13 mouse cellular contexts compared by ENCODE assay signal in genomic region chr11:116648976-116649375, GRCm38 (mm10). TPM values are rescaled to one million over a fixed set of nuclear protein-coding genes. Genes with fewer than 3 reads are reported as not detected.
DNase-seq lines count a peak whose midpoint lies in the region; ATAC-seq and TF ChIP-seq lines count a peak whose summit lies in the region.
"Had no signal": no experiment of that assay in that cellular context is flagged by ENCODE, and none has a peak within 500 bp of the region (broad histone marks: within the 10 kb centered on the region; RNA-seq: fewer than 3 reads in every experiment).

No protein-coding gene starts in this region.

- H3K9ac ChIP-seq in intestine, embryonic 16.5 days (ENCODE audit: low read depth, low read length), result 0 out of 2 replicates have a peak overlapping the region, but pooled peaks have one; percentile 12

- no peaks in the 10 kb centered on the region for H3K36me3 ChIP-seq in kidney, adult 2 months (ENCODE audit: control insufficient read depth, insufficient read depth, low read length)
- H3K36me3 ChIP-seq in testis, adult 2 months (ENCODE audit: control insufficient read depth, insufficient read depth, low read length), result no peaks in the 10 kb centered on the region
- H3K36me3 ChIP-seq in intestine, embryonic 16.5 days (ENCODE audit: control insufficient read depth, insufficient read depth, low read length), result no peaks in the 10 kb centered on the region

- H3K4me1 ChIP-seq in kidney, adult 2 months (ENCODE audit: control insufficient read depth, insufficient read depth, low read length), result no peaks in the 10 kb centered on the region
- H3K4me1 ChIP-seq in testis, adult 2 months (ENCODE audit: control insufficient read depth, insufficient read depth, low read length), result peaks cover 14% of the 10 kb centered on the region
- peaks cover 32% of the 10 kb centered on the region for H3K4me1 ChIP-seq in intestine, embryonic 16.5 days (ENCODE audit: control insufficient read depth, insufficient read depth, low read length)

- ATAC-seq in intestine, embryonic 16.5 days, result no peak
- no peak for ATAC-seq in megakaryocyte-erythroid progenitor cell, adult 5-6 weeks (replicated peaks; ENCODE audit: low FRiP score, low TSS enrichment, poor library complexity, severe bottlenecking)

- no peak overlapping the region for H3K4me2 ChIP-seq in intestine, embryonic 16.5 days (ENCODE audit: low read depth, low read length)

- TF ChIP-seq POLR2A in kidney, adult 2 months (IDR thresholded peaks at IDR 0.05; ENCODE audit: low read depth, low read length), result no peak
- 0 out of 2 replicates have a peak, but pooled peaks have one; percentile 19 for TF ChIP-seq POLR2A in testis, adult 2 months (IDR thresholded peaks at IDR 0.05; ENCODE audit: control insufficient read depth, low read depth, low read length)

- no peaks in the 10 kb centered on the region for H3K9me3 ChIP-seq in intestine, embryonic 16.5 days (ENCODE audit: control insufficient read depth, low read length)

- H3K27me3 ChIP-seq in kidney, adult 2 months (replicated peaks; ENCODE audit: control insufficient read depth, insufficient read depth, low read length), result no peaks in the 10 kb centered on the region
- H3K27me3 ChIP-seq in testis, adult 2 months (ENCODE audit: control insufficient read depth, insufficient read depth, low read length), result no peaks in the 10 kb centered on the region
- H3K27me3 ChIP-seq in intestine, embryonic 16.5 days (replicated peaks; ENCODE audit: control insufficient read depth, insufficient read depth, low read length), result peaks cover 13% of the 10 kb centered on the region; the same call in 1 of the 2 replicates

- 77% methylated on average over 10 of the region's 10 CpGs for WGBS in kidney, adult 2 months
- WGBS in intestine, embryonic 16.5 days, result 68% methylated on average over 10 of the region's 10 CpGs

- H3K4me3 ChIP-seq in kidney, adult 2 months (ENCODE audit: insufficient read depth, low read depth, low read length), result no peak overlapping the region
- H3K4me3 ChIP-seq in testis, adult 2 months (ENCODE audit: control insufficient read depth, low read depth, low read length), result no peak overlapping the region
- no peak overlapping the region for H3K4me3 ChIP-seq in intestine, embryonic 16.5 days (ENCODE audit: low read length)

- peak overlapping the region; percentile 42; the same call in 1 of the 2 replicates for H3K27ac ChIP-seq in kidney, adult 2 months (ENCODE audit: insufficient read depth, low read depth, low read length)
- H3K27ac ChIP-seq in testis, adult 2 months (ENCODE audit: control insufficient read depth, insufficient read depth, low read depth, low read length), result peak overlapping the region; percentile 32; the same call in 1 of the 2 replicates
- H3K27ac ChIP-seq in intestine, embryonic 16.5 days (ENCODE audit: low read length), result peak overlapping the region; percentile 88

- no peak for DNase-seq in kidney, adult 2 months
- DNase-seq in kidney, adult 11 months, result no peak
- no peak for DNase-seq in testis, postnatal 10 days (ENCODE audit: low spot score)
- DNase-seq in frontal cortex, adult 2 months (ENCODE audit: extremely low spot score in 1 of 2, low spot score in 1 of 2), result no peak
- DNase-seq: adrenal gland, adult 2 months; cerebellum, adult 18-20 months; kidney, adult 8-10 months; right cerebral cortex, postnatal 25 days; thymus, postnatal 36 days had no signal

- TF ChIP-seq CTCF in kidney, adult 2 months (conservative IDR thresholded peaks at IDR 0.05; ENCODE audit: insufficient read depth, insufficient read length, low read depth, low read length), result no peak
- TF ChIP-seq CTCF in testis, adult 2 months (IDR thresholded peaks at IDR 0.05; ENCODE audit: control insufficient read depth, insufficient read depth, insufficient replicate concordance, low read depth, low read length), result no peak

RNA-seq across cellular contexts. Expression of gene Prcd, which starts 4.4 kb away (rescaled TPM):
- polyA plus RNA-seq in kidney, adult 2 months (2012; rRNA removed), result 0.44 and 0.52 TPM in 2 replicates
- 7.8 and 8.4 TPM in 2 replicates for polyA plus RNA-seq in testis, adult 2 months (2012; rRNA removed)
- polyA plus RNA-seq in intestine, embryonic 16.5 days (2015; fragmentation: Nextera tagmentation; extraction: Ambion mirVana), result 1.4 and 1.9 TPM in 2 replicates
- 2.1 TPM in 1 of 2 replicates, not detected in the other for total RNA-seq in megakaryocyte-erythroid progenitor cell, adult 5-6 weeks (2014; fragmentation: Nextera tagmentation)
- total RNA-seq in megakaryocyte-erythroid progenitor cell, adult 5-6 weeks (2017), result not detected in 2 replicates
- polyA plus RNA-seq in frontal cortex, adult 2 months (2012; rRNA removed), result 5.7 and 6.4 TPM in 2 replicates

RNA-seq across cellular contexts. Expression of gene Cygb, which starts 5.1 kb away (rescaled TPM):
- polyA plus RNA-seq in kidney, adult 2 months (2012; rRNA removed), result 16.2 and 21.0 TPM in 2 replicates
- polyA plus RNA-seq in testis, adult 2 months (2012; rRNA removed), result 3.7 and 5.5 TPM in 2 replicates
- 12.3 and 14.4 TPM in 2 replicates for polyA plus RNA-seq in intestine, embryonic 16.5 days (2015; fragmentation: Nextera tagmentation; extraction: Ambion mirVana)
- not detected in 2 replicates for total RNA-seq in megakaryocyte-erythroid progenitor cell, adult 5-6 weeks (2014; fragmentation: Nextera tagmentation)
- not detected in 2 replicates for total RNA-seq in megakaryocyte-erythroid progenitor cell, adult 5-6 weeks (2017)
- 55.3 and 57.6 TPM in 2 replicates for polyA plus RNA-seq in frontal cortex, adult 2 months (2012; rRNA removed)
- total RNA-seq: megakaryocyte progenitor cell, adult 5-6 weeks had no signal

RNA-seq across cellular contexts. Expression of gene Rhbdf2, which starts 22.2 kb away (rescaled TPM):
- polyA plus RNA-seq in kidney, adult 2 months (2012; rRNA removed), result 18.0 and 19.1 TPM in 2 replicates
- 6.3 and 7.5 TPM in 2 replicates for polyA plus RNA-seq in testis, adult 2 months (2012; rRNA removed)
- polyA plus RNA-seq in intestine, embryonic 16.5 days (2015; fragmentation: Nextera tagmentation; extraction: Ambion mirVana), result 10.8 and 11.9 TPM in 2 replicates
- total RNA-seq in megakaryocyte-erythroid progenitor cell, adult 5-6 weeks (2014; fragmentation: Nextera tagmentation), result 4.1 and 6.1 TPM in 2 replicates
- 1.3 and 3.3 TPM in 2 replicates for total RNA-seq in megakaryocyte-erythroid progenitor cell, adult 5-6 weeks (2017)
- 1.8 and 2.0 TPM in 2 replicates for polyA plus RNA-seq in frontal cortex, adult 2 months (2012; rRNA removed)

Comparison
In these comparisons a context has a peak if more than half of its experiments do, and no peak if none do; other contexts are left out.
1. H3K27ac ChIP-seq: peak in every context shown above with its lines; median percentile 88 in intestine, embryonic 16.5 days; 42 in kidney, adult 2 months; 32 in testis, adult 2 months.